Mouse (Mus musculus): Measurements from ENCODE around the gene Wipf3.

DNA sequence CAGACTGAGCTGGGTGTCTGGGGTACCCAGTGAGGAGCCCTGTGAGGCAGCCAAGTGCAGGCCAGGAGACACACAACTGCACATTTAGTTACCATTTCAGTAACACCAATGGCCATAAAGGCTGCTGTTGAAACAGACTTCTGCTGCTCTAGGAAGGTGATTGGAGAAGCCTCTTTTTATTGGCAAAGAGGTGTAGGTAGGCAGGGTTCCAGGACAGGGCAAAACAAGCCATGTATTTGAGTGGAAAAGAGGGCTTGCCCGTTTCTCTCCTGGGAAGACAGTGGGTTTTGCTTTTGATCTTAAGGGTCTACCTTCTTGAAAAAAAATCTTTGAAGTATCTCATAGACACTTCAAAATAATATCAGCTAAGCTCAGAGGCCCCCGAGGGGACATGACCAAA, 82.9 kb downstream of the Wipf3 start:
- no peak for TF ChIP-seq CTCF (IDR thresholded peaks at IDR 0.05; ENCODE audit: low read depth)
- no peak for TF ChIP-seq EP300 (IDR thresholded peaks at IDR 0.05; ENCODE audit: low read depth)
